Mouse (Mus musculus) embryo, embryonic 10.5 days (tissue): Measurements from ENCODE around the gene Vmn2r95.
"Not testable (repeated sequence)": the region's sequence is repeated elsewhere in the genome, so short reads cannot be mapped to it uniquely, and the experiment has no call there.

Experiments used
- DNase-seq: peaks from one replicate; pipeline ENCODE4 v3.0.0-alpha.2; 2015; ENCODE audit warnings: low spot score

The Vmn2r95 gene

GRCm38 (mm10) chr17:18423778-18424177 lies at the start of gene Vmn2r95:
TSS of gene Vmn2r95 (plus strand) at chr17:18424078.
- no peak for DNase-seq

- no peak for DNase-seq
These were observed 31.8 kb downstream of the Vmn2r95 start for GRCm38 (mm10) chr17:18455619-18456140.

GRCm38 (mm10) chr17:18458126-18458634 lies 34.3 kb downstream of the Vmn2r95 start:
- DNase-seq = not testable (repeated sequence)

GRCm38 (mm10) chr17:18462695-18463094 lies 38.8 kb downstream of the Vmn2r95 start:
- no peak for DNase-seq

GRCm38 (mm10) chr17:18479885-18480284 lies 56.0 kb downstream of the Vmn2r95 start:
- no peak for DNase-seq
